Mouse (Mus musculus) myocyte (in vitro differentiated cells): ENCODE results near the gene Sult2a8.

Experiments
- CEBPB ChIP-seq: IDR thresholded peaks from 2 replicates; pipeline ENCODE4 v1.6.1; 2011; ENCODE audit warnings: mild to moderate bottlenecking, moderate library complexity; ENCODE audit not compliant: poor library complexity, insufficient read depth, severe bottlenecking
- E2F4 ChIP-seq: IDR thresholded peaks from one replicate; pipeline ENCODE4 v1.6.1; 2011; ENCODE audit warnings: mild to moderate bottlenecking, control low read depth, moderate library complexity; ENCODE audit not compliant: insufficient read depth
- MAX ChIP-seq: IDR thresholded peaks from one replicate; pipeline ENCODE4 v1.6.1; 2011; ENCODE audit warnings: low read depth, mild to moderate bottlenecking, control low read depth
- MYOD1 ChIP-seq, 3 experiments: IDR thresholded peaks; one replicate each; pipeline ENCODE4 v1.6.1; 2011; ENCODE audit warnings: control low read depth in 2 of 3, low read depth in 2 of 3, mild to moderate bottlenecking in 2 of 3, moderate library complexity in 1 of 3; ENCODE audit not compliant: insufficient read length in 2 of 3, control insufficient read depth in 1 of 3
- MYOG ChIP-seq, 3 experiments: IDR thresholded peaks; one replicate each; pipeline ENCODE4 v1.6.1; 2011; ENCODE audit warnings: control low read depth in 2 of 3, low read depth in 2 of 3, mild to moderate bottlenecking in 2 of 3; ENCODE audit not compliant: insufficient read length in 2 of 3, control insufficient read depth in 1 of 3, insufficient read depth in 1 of 3
- POLR2A ChIP-seq: IDR thresholded peaks from one replicate; pipeline ENCODE4 v1.6.1; 2011; ENCODE audit warnings: low read depth, mild to moderate bottlenecking, control low read depth, moderate library complexity; ENCODE audit not compliant: insufficient read length
- POLR2AphosphoS2 ChIP-seq: IDR thresholded peaks from one replicate; pipeline ENCODE4 v1.6.1; 2011; ENCODE audit warnings: low read depth, control low read depth; ENCODE audit not compliant: insufficient read length
- SRF ChIP-seq: IDR thresholded peaks from one replicate; pipeline ENCODE4 v1.6.1; 2011; ENCODE audit warnings: low read depth; ENCODE audit not compliant: control insufficient read depth, insufficient read length
- TCF12 ChIP-seq: IDR thresholded peaks from one replicate; pipeline ENCODE4 v1.6.1; 2011; ENCODE audit warnings: mild to moderate bottlenecking, control low read depth; ENCODE audit not compliant: poor library complexity, insufficient read depth, severe bottlenecking
- TCF3 ChIP-seq: IDR thresholded peaks from one replicate; pipeline ENCODE4 v1.6.1; 2011; ENCODE audit warnings: low read depth, control low read depth; ENCODE audit not compliant: insufficient read length
- USF1 ChIP-seq: IDR thresholded peaks from one replicate; pipeline ENCODE4 v1.6.1; 2011; ENCODE audit warnings: low read depth, mild to moderate bottlenecking, control low read depth, moderate library complexity

- no peak for TF ChIP-seq POLR2A
- no peak for TF ChIP-seq CEBPB
- TF ChIP-seq SRF, result no peak
- TF ChIP-seq MYOD1 (IDR thresholded peaks at IDR 0.05; ENCODE audit: control insufficient read depth in 1 of 3, insufficient read length in 2 of 3, low read depth in 2 of 3), result no peak
- no peak for TF ChIP-seq MAX
- no peak for TF ChIP-seq E2F4
- no peak for TF ChIP-seq POLR2AphosphoS2
- no peak for TF ChIP-seq TCF12
- no peak for TF ChIP-seq MYOG (IDR thresholded peaks at IDR 0.05; ENCODE audit: control insufficient read depth in 1 of 3, insufficient read depth in 1 of 3, insufficient read length in 2 of 3, low read depth in 2 of 3)
- no peak for TF ChIP-seq USF1
- no peak for TF ChIP-seq TCF3
These were observed 46.3 kb upstream of the Sult2a8 start for GRCm38 (mm10) chr7:14492886-14493285.
